Mouse (Mus musculus): Measurements from ENCODE around the gene Sema3d.

- TF ChIP-seq CTCF (IDR thresholded peaks at IDR 0.05; ENCODE audit: borderline replicate concordance, insufficient read depth, low read length) (no peak), POLR2A (IDR thresholded peaks at IDR 0.05; ENCODE audit: low read depth, low read length) (no peak)
Observed at GRCm38 (mm10) chr5:12549046-12549669, 166.0 kb downstream of the Sema3d start.

Measured in embryonic fibroblast, embryonic 13.5 days (primary cell).